Mouse (Mus musculus) hindbrain, postnatal 0 days (tissue): ENCODE measurements around the gene Donson. TPM values are rescaled to one million over a fixed set of nuclear protein-coding genes. Genes with fewer than 3 reads are reported as not detected.

Source experiments
- ATAC-seq: fragments of 200-750 bp; cut with Nextera tagmentation; 2 replicates; pipeline ENCODE4 v1.8.0; 2017; ENCODE audit warnings: mild to moderate bottlenecking, moderate TSS enrichment, moderate library complexity
- DNase-seq: peaks from one replicate; pipeline ENCODE4 v3.0.0-alpha.2; 2015; ENCODE audit warnings: low spot score
- H3K27ac ChIP-seq: fragments of 300-500 bp; sonication (generic); 2 replicates; pipeline ENCODE4 v1.5.1; 2014; ENCODE audit warnings: mild to moderate bottlenecking
- H3K27me3 ChIP-seq: fragments of 300-500 bp; sonication (generic); 2 replicates; pipeline ENCODE4 v1.6.1; 2014; ENCODE audit warnings: low read length, mixed read lengths; ENCODE audit not compliant: insufficient read depth
- H3K36me3 ChIP-seq: fragments of 300-500 bp; sonication (generic); 2 replicates; pipeline ENCODE4 v1.6.1; 2014; ENCODE audit warnings: low read length, mixed read lengths; ENCODE audit not compliant: insufficient read depth
- H3K4me1 ChIP-seq: fragments of 300-500 bp; sonication (generic); 2 replicates; pipeline ENCODE4 v1.6.1; 2014; ENCODE audit warnings: antibody characterized with exemption, low read length, mixed read lengths; ENCODE audit not compliant: insufficient read depth
- H3K4me2 ChIP-seq: fragments of 300-500 bp; sonication (generic); 2 replicates; pipeline ENCODE4 v1.6.1; 2014; ENCODE audit warnings: low read depth, mild to moderate bottlenecking, low read length, moderate library complexity, mixed read lengths
- H3K4me3 ChIP-seq: fragments of 300-500 bp; sonication (generic); 2 replicates; pipeline ENCODE4 v1.5.1; 2014; ENCODE audit warnings: low read length
- H3K9ac ChIP-seq: fragments of 300-500 bp; sonication (generic); replicated peaks from 2 replicates; pipeline ENCODE4 v1.6.1; 2014; ENCODE audit warnings: mild to moderate bottlenecking, low read length, moderate library complexity, mixed read lengths
- H3K9me3 ChIP-seq: fragments of 300-500 bp; sonication (generic); 2 replicates; pipeline ENCODE4 v1.6.1; 2016; ENCODE audit warnings: low read length, mixed read lengths
- CTCF ChIP-seq: IDR thresholded peaks from 2 replicates; pipeline ENCODE4 v1.5.1; 2016; ENCODE audit warnings: antibody characterized with exemption, control low read depth, low read depth
- WGBS: fragments of 180-500 bp; shearing (Covaris S2); extraction: QIAGEN DNeasy Blood & Tissue Kit; methylation state at CpG from one replicate; pipeline ENCODE4 v1.1.7; 2014; 5-methylcytosine and 5-hydroxymethylcytosine counted together
- polyA plus RNA-seq: library from polyadenylated mRNA; unstranded; fragments of >200 nt; fragmentation: Nextera tagmentation; extraction: Ambion mirVana; gene quantifications from 2 replicates; pipeline ENCODE4 v1.2.1, GENCODE M21; 2015
- total RNA-seq: library from RNA; depleted of rRNA; stranded (reverse); fragments of >200 nt; gene quantifications from 2 replicates; pipeline ENCODE4 v1.2.3, GENCODE M21; 2014

Gene Donson
- total and polyA plus RNA-seq, 2 experiments from 2014 or later = 15.3 to 20.4 TPM

DNA sequence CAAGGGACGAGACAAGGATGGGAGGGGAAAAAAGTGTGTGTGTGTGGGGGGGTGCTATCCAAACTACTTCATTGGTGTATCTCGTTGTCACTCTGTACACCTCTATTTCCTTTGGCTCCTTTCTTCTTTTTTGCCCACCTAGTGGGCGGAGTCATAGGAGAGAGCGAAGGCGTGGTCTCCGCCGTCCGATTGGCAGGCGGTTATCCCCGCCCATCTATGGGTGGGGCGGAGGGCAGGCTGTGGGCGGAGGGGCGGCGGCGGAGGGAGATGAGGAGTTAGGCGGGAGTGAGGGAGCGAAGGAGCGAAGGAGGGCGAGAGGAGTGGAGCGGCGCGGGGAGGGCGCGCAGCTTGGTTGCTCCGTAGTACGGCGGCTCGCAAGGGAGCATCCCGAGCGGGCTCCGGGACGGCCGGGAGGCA lies 40.5 kb upstream of the Donson start, which contains the start of gene Itsn1:
Itsn1 (plus strand) TSS at position 216 of the 417 bp plus-strand sequence.
- H3K9me3 ChIP-seq = no peaks in the 10 kb centered on the region
- H3K27ac ChIP-seq = peak within 1 kb of the TSS; percentile 96
- H3K4me2 ChIP-seq = peak within 1 kb of the TSS; percentile 72
- H3K36me3 ChIP-seq = no peaks in the 10 kb centered on the region
- no peaks in the 10 kb centered on the region for H3K27me3 ChIP-seq
- TF ChIP-seq CTCF = peak; percentile 30
- H3K9ac ChIP-seq = peak within 1 kb of the TSS; percentile 83
- under 1% methylated on average over 32 of the region's 33 CpGs for WGBS
- H3K4me3 ChIP-seq = peak within 1 kb of the TSS; percentile 71
- peak; percentile 95 for ATAC-seq
- DNase-seq = peak; percentile 99
- H3K4me1 ChIP-seq = peaks cover 3% of the 10 kb centered on the region; the same call in 1 of the 2 replicates

DNA sequence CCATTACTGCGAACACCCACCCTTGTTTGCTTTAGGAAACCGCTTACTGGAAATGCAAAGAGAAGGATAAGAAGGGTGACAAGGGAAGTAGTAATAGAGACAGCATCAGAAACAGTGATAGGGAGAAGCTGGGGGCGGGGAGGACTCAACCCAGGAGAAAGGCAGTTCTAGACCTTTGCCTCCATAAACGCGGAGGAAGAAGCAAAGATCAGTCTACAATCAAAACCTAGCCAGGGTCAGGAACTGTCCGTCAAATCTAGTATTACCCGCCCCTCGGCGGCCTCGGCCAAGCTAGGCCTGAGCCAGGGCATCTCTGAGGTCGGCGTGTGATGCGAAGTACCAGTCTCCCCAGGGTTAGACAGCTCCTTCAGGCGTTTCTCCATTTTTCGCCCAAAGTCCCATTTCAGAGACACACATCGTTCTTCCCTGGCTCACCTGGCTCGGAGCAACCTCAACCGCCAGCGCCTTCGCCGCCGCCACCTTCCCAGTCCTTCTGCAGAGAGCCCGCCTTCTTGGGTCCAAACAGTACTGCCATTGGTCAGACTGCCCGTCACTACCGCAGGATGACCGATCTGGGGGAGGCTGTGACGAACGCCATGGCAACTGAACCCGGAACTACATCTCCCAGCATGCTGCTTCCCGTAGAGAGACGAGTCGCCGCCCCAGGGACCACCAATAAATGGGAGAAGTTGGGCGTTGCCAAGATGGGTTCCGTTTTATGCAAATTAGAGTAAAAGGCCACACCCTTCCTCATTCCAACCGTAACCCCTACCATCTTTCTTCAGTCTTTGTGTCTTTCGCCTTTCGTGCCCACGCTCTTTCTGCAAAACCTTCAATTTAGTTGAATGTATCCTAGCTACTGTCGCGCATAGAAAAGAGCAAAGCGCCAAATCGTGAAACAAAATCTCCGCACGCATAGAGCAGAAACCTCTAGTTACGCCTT lies 39.8 kb upstream of the Donson start, which contains the start of gene Cryzl1:
Cryzl1 (minus strand) TSS at position 853 of the 943 bp plus-strand sequence.
- peak; percentile 94 for ATAC-seq

GRCm38 (mm10) chr16:91727433-91727832 lies 38.9 kb upstream of the Donson start:
- no peaks in the 10 kb centered on the region for H3K27me3 ChIP-seq
- no peaks in the 10 kb centered on the region for H3K36me3 ChIP-seq
- H3K27ac ChIP-seq = peak overlapping the region; percentile 96
- H3K9ac ChIP-seq = peak overlapping the region; percentile 67
- H3K4me1 ChIP-seq = peaks cover 3% of the 10 kb centered on the region; the same call in 1 of the 2 replicates
- no peaks in the 10 kb centered on the region for H3K9me3 ChIP-seq
- H3K4me2 ChIP-seq = peak overlapping the region; percentile 72
- WGBS = 83% methylated on average over 15 of the region's 15 CpGs
- H3K4me3 ChIP-seq = peak overlapping the region; percentile 71
- no peak for DNase-seq
- ATAC-seq = no peak
- no peak for TF ChIP-seq CTCF

More for the DNA sequence above, 39.8 kb upstream of the Donson start, which contains the start of gene Cryzl1:
- no peaks in the 10 kb centered on the region for H3K9me3 ChIP-seq
- WGBS = under 1% methylated on average over 46 of the region's 46 CpGs
- DNase-seq = peak; percentile 99
- H3K4me3 ChIP-seq = peak within 1 kb of the TSS; percentile 71
- no peaks in the 10 kb centered on the region for H3K27me3 ChIP-seq
- H3K27ac ChIP-seq = peak within 1 kb of the TSS; percentile 96
- H3K4me2 ChIP-seq = peak within 1 kb of the TSS; percentile 72
- peak within 1 kb of the TSS; percentile 83 for H3K9ac ChIP-seq
- TF ChIP-seq CTCF = no peak
- H3K4me1 ChIP-seq = peaks cover 3% of the 10 kb centered on the region; the same call in 1 of the 2 replicates
- no peaks in the 10 kb centered on the region for H3K36me3 ChIP-seq

DNA sequence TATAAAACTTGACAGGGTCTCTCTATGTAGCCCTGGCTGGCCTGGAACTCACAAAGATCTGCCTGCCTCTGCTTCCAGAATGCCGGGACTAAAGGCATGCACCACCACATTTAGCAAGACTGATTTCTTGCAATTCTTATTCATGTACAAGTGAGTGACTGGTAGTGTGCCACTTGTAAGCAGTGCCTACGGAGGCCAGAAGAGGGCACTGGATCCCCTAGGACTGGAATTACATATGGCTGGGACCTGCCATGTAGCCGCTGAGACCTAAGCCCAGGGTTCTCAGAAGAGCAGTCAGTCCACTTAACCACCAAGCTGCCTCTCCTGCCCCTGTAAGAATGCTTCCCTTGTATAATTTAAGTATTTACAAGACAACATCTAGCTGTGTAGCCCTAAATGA lies 35.7 kb upstream of the Donson start:
- 0 out of 2 replicates have a peak, but pooled peaks cover 3% of the 10 kb centered on the region for H3K4me1 ChIP-seq
- DNase-seq (peak; percentile 55), ATAC-seq (no peak)
- 30% methylated on average over 3 of the region's 3 CpGs for WGBS
- no peaks in the 10 kb centered on the region for H3K27me3 ChIP-seq
- H3K27ac ChIP-seq = no peak overlapping the region
- no peaks in the 10 kb centered on the region for H3K9me3 ChIP-seq
- TF ChIP-seq CTCF = peak; percentile 77
- H3K36me3 ChIP-seq = peaks cover 9% of the 10 kb centered on the region; the same call in 1 of the 2 replicates
- H3K9ac ChIP-seq = no peak overlapping the region
- H3K4me2 ChIP-seq = no peak overlapping the region
- H3K4me3 ChIP-seq = no peak overlapping the region

DNA sequence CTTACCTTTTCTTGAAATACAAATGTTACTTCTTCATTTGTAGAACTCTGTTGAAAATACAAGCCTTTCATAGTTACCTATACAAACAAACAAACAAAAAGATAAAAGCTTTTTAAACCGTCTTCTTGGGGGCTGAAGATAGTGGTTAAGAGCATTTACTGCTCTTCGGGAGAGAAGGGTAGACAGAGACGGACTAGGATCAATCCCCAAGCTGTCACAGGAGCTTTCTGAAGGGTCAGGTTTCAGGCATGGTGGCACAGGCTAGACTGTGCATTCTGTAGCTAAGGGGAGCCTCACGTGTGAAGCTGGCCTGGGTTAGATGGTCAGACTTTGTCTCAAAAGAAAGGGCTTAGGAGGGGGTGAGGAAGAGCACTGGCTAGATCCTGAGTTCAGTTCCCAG lies 28.8 kb upstream of the Donson start:
- H3K4me3 ChIP-seq = no peak overlapping the region
- TF ChIP-seq CTCF = no peak
- no peak for ATAC-seq
- WGBS = 90% methylated on average over 4 of the region's 4 CpGs
- H3K9me3 ChIP-seq = no peaks in the 10 kb centered on the region
- peaks cover 12% of the 10 kb centered on the region; the same call in 1 of the 2 replicates for H3K36me3 ChIP-seq
- no peak overlapping the region for H3K4me2 ChIP-seq
- no peak overlapping the region for H3K9ac ChIP-seq
- H3K4me1 ChIP-seq = no peaks in the 10 kb centered on the region
- DNase-seq = no peak
- H3K27me3 ChIP-seq = no peaks in the 10 kb centered on the region
- H3K27ac ChIP-seq = no peak overlapping the region

DNA sequence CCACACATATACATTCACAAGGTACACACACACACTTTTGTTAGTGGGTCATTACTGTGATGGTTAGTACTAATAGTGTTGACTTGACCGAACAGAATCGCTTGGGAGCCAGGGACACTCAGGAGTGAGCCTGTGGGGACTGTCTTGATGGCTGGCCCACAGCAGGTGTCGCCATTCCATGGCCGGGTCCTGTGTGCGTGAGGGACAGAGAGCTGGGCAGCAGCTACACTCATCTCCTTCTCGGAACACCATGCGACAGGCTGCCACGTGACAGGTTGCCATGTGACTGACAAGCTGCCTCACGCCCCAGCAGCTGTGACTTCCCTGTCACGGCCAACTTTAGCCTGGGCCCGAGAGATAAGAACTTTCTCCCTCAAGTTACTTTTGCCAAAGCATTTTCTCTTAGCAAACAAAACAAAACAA lies 28.4 kb upstream of the Donson start:
- Histone ChIP-seq H3K4me2 (no peak overlapping the region), H3K27ac (no peak overlapping the region), H3K27me3 (no peaks in the 10 kb centered on the region), H3K36me3 (peaks cover 16% of the 10 kb centered on the region; the same call in 1 of the 2 replicates), H3K4me1 (no peaks in the 10 kb centered on the region), H3K9ac (no peak overlapping the region), H3K9me3 (no peaks in the 10 kb centered on the region), H3K4me3 (no peak overlapping the region)
- ATAC-seq (no peak), DNase-seq (no peak)
- WGBS = 78% methylated on average over 11 of the region's 11 CpGs
- no peak for TF ChIP-seq CTCF
